Mouse (Mus musculus) frontal cortex, postnatal 10 days (tissue): ENCODE data around the gene Trappc2l.

Source experiments
- DNase-seq, 2 experiments: peaks; one replicate each; pipeline ENCODE4 v3.0.0; 2022; ENCODE audit warnings: low spot score in 2 of 2, mixed read lengths in 1 of 2

The Trappc2l gene

DNA sequence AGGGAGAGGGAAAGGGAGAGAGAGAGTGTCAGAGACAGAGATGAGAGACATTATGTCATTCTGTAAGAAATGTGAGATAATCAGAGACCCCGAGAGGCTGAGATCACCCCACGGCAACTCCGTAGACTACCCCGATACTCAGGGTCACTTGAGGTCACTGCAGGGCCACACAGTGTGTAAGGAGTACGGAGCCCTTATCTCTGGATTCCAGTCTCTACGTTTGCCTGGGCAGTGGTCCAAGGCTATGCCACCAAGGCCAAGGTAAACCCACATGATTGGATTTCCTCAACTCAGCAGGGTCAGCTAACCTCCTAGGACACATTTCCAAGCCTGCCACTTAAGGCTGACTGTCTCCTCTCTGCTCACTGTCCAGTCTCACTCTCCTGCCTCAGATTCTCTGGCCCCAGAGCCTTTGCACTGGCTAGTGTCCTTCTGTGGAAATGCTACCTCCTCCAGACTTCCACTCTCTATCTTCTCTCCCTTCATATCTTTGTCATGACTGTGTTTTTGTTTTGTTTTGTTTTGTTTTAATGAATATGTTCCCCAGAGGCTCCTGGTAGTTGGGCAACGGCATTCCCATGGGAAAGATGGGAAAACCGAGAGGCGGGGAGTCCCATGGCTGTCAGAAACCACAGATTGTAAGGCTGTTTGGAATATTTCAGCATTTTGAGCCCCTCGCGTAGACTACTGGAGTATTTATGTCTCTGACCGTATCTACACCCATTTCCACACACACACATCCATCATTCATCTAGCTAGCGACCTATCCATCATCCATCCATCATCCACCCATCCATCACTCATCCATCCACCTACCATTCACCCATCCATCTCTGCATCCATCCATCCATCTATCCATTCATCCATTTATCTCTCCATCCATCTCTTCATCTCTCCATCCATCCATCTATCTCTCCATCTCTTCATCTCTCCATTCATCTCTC lies 44.9 kb downstream of the Trappc2l start:
- no peak for DNase-seq

DNA sequence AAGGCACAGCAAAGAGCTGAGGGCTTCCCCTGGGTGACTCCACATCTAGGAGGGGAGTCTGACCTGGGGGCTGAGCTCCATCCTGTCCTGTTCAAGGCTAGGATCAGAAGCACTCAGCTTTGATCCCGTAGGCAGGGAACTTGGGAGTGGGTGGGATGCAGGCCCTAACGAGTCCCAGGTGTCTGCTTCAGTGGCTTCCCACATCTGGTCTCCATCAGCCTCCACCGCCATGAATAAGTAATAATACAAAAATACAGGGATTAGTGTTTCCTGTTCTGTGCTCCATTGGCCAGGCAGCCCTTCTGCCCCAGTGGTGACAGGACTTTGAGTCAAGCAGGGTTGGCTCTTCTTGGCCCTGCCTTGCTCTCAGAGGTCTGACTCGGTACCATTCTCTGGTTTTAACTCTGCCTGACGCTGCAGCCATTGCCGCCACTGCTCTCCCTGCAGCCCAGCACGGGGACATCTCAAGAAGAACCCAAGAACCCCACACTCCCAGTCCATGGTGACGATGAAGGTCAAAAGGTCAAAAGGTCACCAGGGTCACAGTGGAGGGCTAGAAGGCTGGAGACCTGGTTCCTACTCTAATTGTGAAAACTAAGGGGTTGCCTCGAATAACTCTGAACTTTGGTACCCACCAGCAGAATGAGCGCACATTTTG lies 46.8 kb downstream of the Trappc2l start:
- no peak for DNase-seq

DNA sequence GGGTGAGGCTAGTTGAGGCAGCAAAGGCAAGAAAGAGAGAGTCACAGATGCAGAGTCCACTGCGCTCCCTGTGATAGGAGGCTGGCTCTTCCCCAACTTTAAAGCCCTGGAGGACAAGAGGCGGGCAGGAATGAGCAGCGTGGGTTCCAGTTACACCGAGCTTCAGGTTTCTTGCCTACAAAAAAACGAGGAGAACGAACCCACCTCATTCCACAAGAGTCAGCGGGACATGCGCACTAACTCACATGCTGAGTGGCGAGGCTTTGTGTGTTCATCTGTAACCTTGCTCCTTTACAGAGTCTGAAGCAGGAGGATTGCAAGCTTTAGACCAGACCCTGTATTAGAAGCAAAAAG lies 47.3 kb downstream of the Trappc2l start:
- DNase-seq = no peak

DNA sequence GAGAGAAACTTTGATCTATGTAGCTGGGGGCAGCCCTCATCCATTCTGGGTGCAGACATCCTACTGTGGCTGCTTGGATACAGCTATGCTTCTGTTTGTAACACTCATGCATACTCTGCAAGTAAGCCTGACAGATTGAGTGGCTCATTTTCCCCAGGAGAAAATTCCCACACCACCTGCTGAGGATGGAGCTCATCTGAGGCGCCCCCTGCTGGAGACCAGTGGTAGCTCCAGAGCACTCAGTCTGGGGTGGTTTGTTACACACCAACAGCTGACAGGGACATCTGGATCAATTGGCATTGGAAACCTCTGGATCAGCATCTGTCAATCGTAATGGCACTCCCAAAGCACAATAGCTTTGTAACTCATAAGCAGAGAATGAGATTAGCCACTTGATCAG lies 48.6 kb downstream of the Trappc2l start:
- no peak for DNase-seq

DNA sequence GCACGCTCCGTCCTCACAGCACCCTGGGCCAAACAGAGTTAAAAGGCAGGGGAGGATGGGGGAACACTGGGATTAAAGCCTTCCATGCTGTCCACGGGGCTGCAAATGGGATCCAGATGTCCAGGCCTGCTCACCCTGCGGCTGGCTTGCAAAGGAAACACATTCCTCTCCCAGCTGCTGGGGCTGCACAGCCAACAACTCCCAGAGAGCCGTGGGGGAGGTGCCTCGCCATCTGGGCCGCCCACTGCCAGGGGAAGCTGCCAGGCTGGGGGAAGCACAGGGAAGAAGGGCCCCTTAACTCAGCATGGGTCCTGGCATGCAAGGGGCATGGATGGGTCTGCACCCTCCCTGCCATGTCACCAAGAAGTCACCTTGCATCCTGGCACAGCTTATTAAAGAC lies 49.7 kb downstream of the Trappc2l start:
- DNase-seq = peak; percentile 74 to 76

DNA sequence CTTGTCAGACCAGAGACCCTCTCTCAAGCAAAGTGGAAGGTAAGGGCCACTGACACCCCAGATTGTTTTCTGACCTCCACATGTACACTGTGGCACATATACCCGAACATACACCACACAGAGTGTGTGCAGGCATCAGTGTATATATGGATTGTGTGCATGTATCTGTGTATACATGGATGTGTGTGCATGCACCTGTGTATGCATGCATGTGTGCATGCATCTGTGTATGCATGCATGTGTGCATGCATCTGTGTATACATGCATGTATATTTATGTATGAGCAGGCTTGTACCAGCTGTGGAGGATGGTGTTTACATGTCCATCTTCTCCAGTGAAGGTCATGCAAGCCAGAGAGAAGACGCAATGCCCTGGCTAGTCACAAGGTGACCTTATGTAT lies 50.5 kb downstream of the Trappc2l start:
- DNase-seq = no peak

GRCm38 (mm10) chr8:122663106-122663505 lies 51.7 kb downstream of the Trappc2l start:
- no peak for DNase-seq

DNA sequence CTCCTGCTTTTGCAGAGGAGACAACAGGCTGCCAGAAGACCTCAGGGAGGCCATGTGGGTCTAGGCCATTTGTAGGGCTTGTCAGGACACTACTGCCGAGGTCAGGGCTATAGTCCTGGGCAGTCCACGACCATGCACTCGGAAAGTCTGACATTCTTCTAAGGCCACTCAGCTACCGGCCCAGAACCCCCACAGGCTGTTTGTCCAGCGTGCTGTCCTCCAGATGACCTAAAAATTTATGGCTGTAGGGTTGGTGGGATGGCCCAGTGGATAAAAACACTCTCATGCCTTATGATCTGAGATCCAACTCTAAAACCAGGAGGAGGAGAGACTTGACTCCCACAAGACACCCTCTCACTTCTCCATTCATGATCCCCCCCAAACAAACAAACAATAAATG lies 52.2 kb downstream of the Trappc2l start:
- DNase-seq = no peak

DNA sequence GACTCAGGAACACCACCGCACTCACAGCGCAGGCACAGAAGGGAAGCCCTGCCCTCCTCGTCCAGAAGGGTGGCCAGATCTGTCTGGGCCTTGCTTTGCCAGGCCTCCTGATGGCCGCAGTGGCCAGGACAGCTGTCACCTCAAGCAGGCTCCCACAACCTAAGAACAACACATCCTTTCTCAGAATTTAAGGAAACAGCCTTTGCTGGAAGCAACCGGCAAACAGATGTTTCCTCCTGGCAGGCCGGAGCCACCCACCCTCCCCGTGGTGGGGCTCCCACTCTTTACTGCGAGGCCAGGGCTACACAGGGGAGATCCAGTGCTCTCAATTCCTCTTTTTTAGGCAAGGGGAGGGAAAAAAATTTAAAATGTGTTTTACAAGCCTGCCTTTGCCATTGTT lies 53.8 kb downstream of the Trappc2l start:
- peak; percentile 45 to 61 for DNase-seq

DNA sequence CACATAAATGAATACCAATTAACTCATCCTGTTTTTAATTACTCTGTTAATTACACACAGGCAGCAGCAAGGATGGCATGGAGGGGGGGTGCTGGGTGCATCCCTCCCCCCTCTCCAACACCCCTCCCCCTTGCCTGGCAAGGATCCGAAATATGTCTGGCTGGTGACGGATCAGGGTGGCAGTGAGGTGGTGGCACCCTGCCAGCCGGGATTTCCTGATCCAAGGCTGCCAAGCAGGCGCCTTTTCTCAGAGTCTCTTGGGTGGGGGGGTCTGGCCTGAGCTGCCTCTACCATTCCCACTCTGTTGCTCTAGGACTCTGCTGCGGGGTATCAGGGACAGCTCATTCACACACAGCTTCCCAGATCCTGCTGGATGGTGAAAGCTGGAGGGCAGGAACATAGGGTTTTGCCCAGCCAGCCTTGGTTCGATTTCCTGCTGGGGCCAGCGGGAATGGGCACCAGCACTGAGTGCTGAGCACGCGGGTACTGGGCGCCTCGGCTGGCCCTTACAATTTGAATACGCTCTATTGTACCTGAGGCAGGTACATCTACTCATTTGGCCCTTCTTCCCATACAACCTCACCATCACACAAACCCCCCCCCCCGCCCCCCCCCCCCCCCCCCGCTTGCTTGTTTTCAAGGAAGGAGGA lies 54.4 kb downstream of the Trappc2l start:
- DNase-seq = peak; percentile 62 to 64
